Mouse (Mus musculus) embryonic facial prominence, embryonic 15.5 days (tissue): ENCODE data around the gene Gstt2. TPM values are rescaled to one million over a fixed set of nuclear protein-coding genes. Genes with fewer than 3 reads are reported as not detected.
A peak's percentile ranks its signal among the peaks of the same experiment; 100 is the strongest.

Experiments used
- ATAC-seq: fragments of 200-750 bp; cut with Nextera tagmentation; 2 replicates; pipeline ENCODE4 v1.8.0; 2017; ENCODE audit warnings: low read depth, moderate TSS enrichment; ENCODE audit not compliant: insufficient number of reproducible peaks, low FRiP score, low TSS enrichment
- H3K27ac ChIP-seq: fragments of 300-500 bp; sonication (generic); replicated peaks from 2 replicates; pipeline ENCODE4 v1.5.1; 2015; ENCODE audit warnings: mild to moderate bottlenecking, inconsistent platforms
- H3K27me3 ChIP-seq: fragments of 300-500 bp; sonication (generic); 2 replicates; pipeline ENCODE4 v1.6.1; 2015; ENCODE audit warnings: inconsistent platforms
- H3K36me3 ChIP-seq: fragments of 300-500 bp; sonication (generic); 2 replicates; pipeline ENCODE4 v1.6.1; 2015; ENCODE audit warnings: mild to moderate bottlenecking, inconsistent platforms
- H3K4me1 ChIP-seq: fragments of 300-500 bp; sonication (generic); 2 replicates; pipeline ENCODE4 v1.6.1; 2015; ENCODE audit warnings: inconsistent platforms
- H3K4me2 ChIP-seq: fragments of 300-500 bp; sonication (generic); replicated peaks from 2 replicates; pipeline ENCODE4 v1.6.1; 2015; ENCODE audit warnings: mild to moderate bottlenecking, inconsistent platforms
- H3K4me3 ChIP-seq: fragments of 300-500 bp; sonication (generic); replicated peaks from 2 replicates; pipeline ENCODE4 v1.5.1; 2015; ENCODE audit warnings: mild to moderate bottlenecking, inconsistent platforms
- H3K9ac ChIP-seq: fragments of 300-500 bp; sonication (generic); 2 replicates; pipeline ENCODE4 v1.6.1; 2015; ENCODE audit warnings: inconsistent platforms
- H3K9me3 ChIP-seq: fragments of 300-500 bp; sonication (generic); replicated peaks from 2 replicates; pipeline ENCODE4 v1.6.1; 2016; ENCODE audit warnings: inconsistent platforms
- WGBS: fragments of 180-500 bp; shearing (Covaris S2); methylation state at CpG from one replicate; pipeline ENCODE4 v1.1.7; 2015; 5-methylcytosine and 5-hydroxymethylcytosine counted together
- polyA plus RNA-seq: library from polyadenylated mRNA; unstranded; fragments of >200 nt; fragmentation: Nextera tagmentation; extraction: Ambion mirVana; gene quantifications from 2 replicates; pipeline ENCODE4 v1.2.1, GENCODE M21; 2015

Gstt2 gene
- polyA plus RNA-seq, result 9.0 and 11.0 TPM in 2 replicates

DNA sequence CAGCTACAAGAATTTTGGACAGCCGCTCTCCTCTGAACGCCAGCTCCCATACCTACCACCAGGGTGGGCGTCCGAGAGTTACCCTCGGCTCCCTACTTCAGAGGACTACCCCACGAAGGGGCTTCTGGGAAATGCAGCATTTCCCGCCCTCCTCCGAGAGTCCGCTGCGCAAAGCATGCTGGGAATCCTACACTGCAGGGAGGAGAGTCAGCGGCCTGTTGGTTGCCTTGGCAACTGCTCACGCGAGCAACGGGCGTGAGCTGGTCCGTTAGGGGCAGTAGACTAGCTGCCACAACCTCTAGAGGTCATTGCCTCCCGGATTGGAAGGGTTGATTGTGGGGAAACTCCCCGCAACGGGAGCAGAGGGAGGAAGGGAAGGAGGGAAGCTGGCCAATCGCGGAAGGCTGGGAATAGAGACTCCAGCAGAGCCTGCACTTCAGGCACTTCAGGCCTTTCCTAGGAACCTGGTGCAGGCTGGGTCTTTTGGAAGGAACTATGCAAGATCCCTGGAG, at the start of gene Gstt2:
TSS of gene Gstt2 (minus strand) at position 177 of the 512 bp plus-strand sequence.
- Histone ChIP-seq H3K9ac (peak within 1 kb of the TSS; percentile 50), H3K27ac (peak within 1 kb of the TSS; percentile 90), H3K27me3 (0 out of 2 replicates have a peak, but pooled peaks cover 9% of the 10 kb centered on the region), H3K4me3 (peak within 1 kb of the TSS; percentile 56), H3K4me2 (peak within 1 kb of the TSS; percentile 79), H3K9me3 (no peaks in the 10 kb centered on the region), H3K4me1 (peaks cover 43% of the 10 kb centered on the region), H3K36me3 (no peaks in the 10 kb centered on the region)
- 0% methylated on average over 21 of the region's 21 CpGs for WGBS
- peak; percentile 79 for ATAC-seq

GRCm38 (mm10) chr10:75884742-75885141, 47.5 kb upstream of the Gstt2 start:
- no peaks in the 10 kb centered on the region for H3K36me3 ChIP-seq
- no peak overlapping the region for H3K9ac ChIP-seq
- H3K27ac ChIP-seq, result no peak overlapping the region
- H3K4me3 ChIP-seq, result no peak overlapping the region
- H3K27me3 ChIP-seq, result no peaks in the 10 kb centered on the region
- H3K4me1 ChIP-seq, result peaks cover 17% of the 10 kb centered on the region
- 94% methylated on average over 8 of the region's 8 CpGs for WGBS
- H3K4me2 ChIP-seq, result no peak overlapping the region
- H3K9me3 ChIP-seq, result no peaks in the 10 kb centered on the region
- ATAC-seq, result no peak

- under 1% methylated on average over 10 of the region's 10 CpGs for WGBS
- no peak overlapping the region for H3K27ac ChIP-seq
- H3K4me2 ChIP-seq, result peak overlapping the region; percentile 34; the same call in 1 of the 2 replicates
- no peaks in the 10 kb centered on the region for H3K9me3 ChIP-seq
- no peak overlapping the region for H3K9ac ChIP-seq
- peaks cover 13% of the 10 kb centered on the region for H3K4me1 ChIP-seq
- H3K36me3 ChIP-seq, result no peaks in the 10 kb centered on the region
- H3K4me3 ChIP-seq, result no peak overlapping the region
- peak; percentile 40; the same call in 1 of the 2 replicates for ATAC-seq
- H3K27me3 ChIP-seq, result no peaks in the 10 kb centered on the region
These were observed 46.0 kb upstream of the Gstt2 start for GRCm38 (mm10) chr10:75883232-75883552.

GRCm38 (mm10) chr10:75882433-75883231, 45.4 kb upstream of the Gstt2 start:
- ATAC-seq, result peak; percentile 52; the same call in 1 of the 2 replicates
- Histone ChIP-seq H3K36me3 (no peaks in the 10 kb centered on the region), H3K9me3 (no peaks in the 10 kb centered on the region), H3K4me2 (peak overlapping the region; percentile 34; the same call in 1 of the 2 replicates), H3K27me3 (no peaks in the 10 kb centered on the region), H3K9ac (no peak overlapping the region), H3K27ac (no peak overlapping the region), H3K4me1 (peaks cover 13% of the 10 kb centered on the region), H3K4me3 (no peak overlapping the region)
- WGBS, result 8% methylated on average over 15 of the region's 15 CpGs

GRCm38 (mm10) chr10:75881578-75882432, 44.6 kb upstream of the Gstt2 start:
- no peaks in the 10 kb centered on the region for H3K9me3 ChIP-seq
- no peak overlapping the region for H3K4me2 ChIP-seq
- H3K27ac ChIP-seq, result peak overlapping the region; percentile 45
- no peaks in the 10 kb centered on the region for H3K36me3 ChIP-seq
- no peaks in the 10 kb centered on the region for H3K27me3 ChIP-seq
- no peak overlapping the region for H3K4me3 ChIP-seq
- H3K9ac ChIP-seq, result no peak overlapping the region
- 23% methylated on average over 20 of the region's 20 CpGs for WGBS
- peaks cover 13% of the 10 kb centered on the region for H3K4me1 ChIP-seq
- no peak for ATAC-seq

DNA sequence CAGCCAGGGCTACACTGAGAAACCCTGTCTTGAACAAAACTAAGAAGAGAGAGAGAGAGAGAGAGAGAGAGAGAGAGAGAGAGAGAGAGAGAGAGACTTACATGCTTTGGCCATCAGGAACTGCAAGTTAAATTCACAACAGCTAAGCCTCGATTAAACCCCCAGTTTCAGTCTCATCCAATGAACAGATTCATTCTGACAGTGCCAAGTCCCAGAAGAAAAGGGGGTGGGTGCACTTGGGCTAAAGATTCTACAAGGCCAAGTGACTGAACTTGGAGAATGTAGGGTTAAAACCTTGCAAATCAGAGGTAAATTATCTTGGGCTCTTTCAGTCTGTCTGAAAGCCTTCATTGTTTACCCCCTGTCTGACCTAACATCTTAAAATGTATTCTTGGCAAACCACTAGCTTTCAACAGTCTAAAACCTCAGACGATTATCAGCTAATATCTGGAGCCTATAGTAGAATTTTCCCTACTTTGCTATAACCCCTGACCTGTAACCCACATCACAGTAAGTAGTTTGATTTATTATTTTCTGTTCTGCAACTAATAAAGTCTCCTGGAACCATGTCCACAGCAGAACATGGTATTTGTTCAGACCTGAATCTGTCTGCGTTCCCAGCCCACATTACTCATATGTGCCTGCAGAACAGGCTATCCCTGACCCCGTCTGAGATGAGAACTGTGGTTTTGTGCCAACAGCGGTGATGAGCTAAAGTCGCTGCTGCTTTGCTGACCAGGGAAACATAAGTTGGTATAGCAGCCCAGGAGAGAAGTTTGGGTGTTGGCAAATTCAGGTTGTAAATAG, 43.8 kb upstream of the Gstt2 start:
- Histone ChIP-seq H3K4me1 (peaks cover 13% of the 10 kb centered on the region), H3K27ac (peak overlapping the region; percentile 45), H3K36me3 (no peaks in the 10 kb centered on the region), H3K9me3 (no peaks in the 10 kb centered on the region), H3K27me3 (no peaks in the 10 kb centered on the region), H3K4me3 (no peak overlapping the region), H3K4me2 (no peak overlapping the region), H3K9ac (no peak overlapping the region)
- ATAC-seq, result no peak
- WGBS, result 36% methylated on average over 6 of the region's 6 CpGs

- WGBS, result 94% methylated on average over 10 of the region's 10 CpGs
- H3K27ac ChIP-seq, result no peak overlapping the region
- no peak overlapping the region for H3K4me2 ChIP-seq
- no peaks in the 10 kb centered on the region for H3K36me3 ChIP-seq
- H3K9me3 ChIP-seq, result no peaks in the 10 kb centered on the region
- no peak overlapping the region for H3K4me3 ChIP-seq
- H3K9ac ChIP-seq, result no peak overlapping the region
- H3K4me1 ChIP-seq, result peaks cover 13% of the 10 kb centered on the region
- H3K27me3 ChIP-seq, result no peaks in the 10 kb centered on the region
- ATAC-seq, result no peak
These were observed 43.1 kb upstream of the Gstt2 start for GRCm38 (mm10) chr10:75880351-75880750.

GRCm38 (mm10) chr10:75878836-75879235, 41.6 kb upstream of the Gstt2 start:
- H3K9ac ChIP-seq, result no peak overlapping the region
- 78% methylated on average over 3 of the region's 3 CpGs for WGBS

GRCm38 (mm10) chr10:75873543-75874170, 36.4 kb upstream of the Gstt2 start:
- 21% methylated on average over 10 of the region's 10 CpGs for WGBS
- Histone ChIP-seq H3K4me1 (peaks cover 18% of the 10 kb centered on the region), H3K4me3 (peak overlapping the region; percentile 41), H3K9ac (no peak overlapping the region), H3K4me2 (peak overlapping the region; percentile 59), H3K9me3 (no peaks in the 10 kb centered on the region), H3K36me3 (no peaks in the 10 kb centered on the region), H3K27ac (peak overlapping the region; percentile 65), H3K27me3 (no peaks in the 10 kb centered on the region)
- ATAC-seq, result no peak

More at GRCm38 (mm10) chr10:75878836-75879235, 41.6 kb upstream of the Gstt2 start:
- H3K4me1 ChIP-seq, result peaks cover 15% of the 10 kb centered on the region
- no peak for ATAC-seq
- no peak overlapping the region for H3K4me3 ChIP-seq
- H3K27ac ChIP-seq, result no peak overlapping the region
- H3K36me3 ChIP-seq, result no peaks in the 10 kb centered on the region
- no peaks in the 10 kb centered on the region for H3K27me3 ChIP-seq
- H3K9me3 ChIP-seq, result no peaks in the 10 kb centered on the region
- H3K4me2 ChIP-seq, result no peak overlapping the region

DNA sequence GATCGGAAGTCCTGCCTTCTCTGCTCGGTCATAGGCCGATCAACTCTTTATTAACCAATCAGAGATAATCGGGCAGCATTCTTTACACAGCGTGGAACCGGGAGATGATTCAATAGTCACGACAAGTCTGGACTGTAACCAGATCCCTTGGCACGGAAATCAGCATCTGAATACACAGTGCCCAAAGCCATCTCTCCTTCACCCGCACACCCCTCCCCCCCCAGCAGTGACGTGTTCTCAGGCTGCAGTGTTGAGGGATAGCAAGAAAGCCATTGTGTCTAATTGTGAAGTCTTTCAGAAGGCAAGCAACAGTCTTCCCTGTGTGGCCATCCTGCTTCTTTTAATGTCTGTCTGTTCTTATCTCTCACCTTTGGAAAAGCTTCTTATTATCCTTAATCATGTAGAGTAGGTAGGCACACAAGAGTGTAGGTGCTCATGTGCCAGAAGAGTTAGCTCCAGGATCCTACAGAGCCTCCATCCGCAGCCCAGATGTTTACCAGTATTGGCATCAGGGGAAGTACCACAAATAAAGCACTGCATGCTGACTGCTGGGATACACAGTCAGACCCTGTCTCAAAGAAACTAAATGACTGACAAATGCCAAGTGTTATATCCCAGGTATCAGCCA, 35.8 kb upstream of the Gstt2 start:
- H3K27ac ChIP-seq, result peak overlapping the region; percentile 65
- ATAC-seq, result peak; percentile 92
- no peaks in the 10 kb centered on the region for H3K36me3 ChIP-seq
- H3K4me2 ChIP-seq, result peak overlapping the region; percentile 59
- peaks cover 18% of the 10 kb centered on the region for H3K4me1 ChIP-seq
- no peaks in the 10 kb centered on the region for H3K27me3 ChIP-seq
- peak overlapping the region; percentile 41 for H3K4me3 ChIP-seq
- no peaks in the 10 kb centered on the region for H3K9me3 ChIP-seq
- no peak overlapping the region for H3K9ac ChIP-seq
- WGBS, result under 1% methylated on average over 11 of the region's 11 CpGs
